Mouse (Mus musculus) neural tube, embryonic 10.5 days (tissue): ENCODE measurements around the gene Sema6d.
A peak's percentile ranks its signal among the peaks of the same experiment; 100 is the strongest.

Source experiments
- DNase-seq: peaks from one replicate; pipeline ENCODE4 v3.0.0-alpha.2; 2017; ENCODE audit warnings: low spot score; ENCODE audit errors: extremely low spot score

The Sema6d gene

GRCm38 (mm10) chr2:124554751-124555415, 465.1 kb downstream of the Sema6d start:
- DNase-seq, result no peak

GRCm38 (mm10) chr2:124556861-124557499, 467.2 kb downstream of the Sema6d start:
- DNase-seq, result no peak

- no peak for DNase-seq
Observed at GRCm38 (mm10) chr2:124558021-124558420, 468.3 kb downstream of the Sema6d start.

GRCm38 (mm10) chr2:124561668-124562067, 471.9 kb downstream of the Sema6d start:
- no peak for DNase-seq

- DNase-seq, result no peak
Observed at GRCm38 (mm10) chr2:124562091-124562490, 472.3 kb downstream of the Sema6d start.

GRCm38 (mm10) chr2:124563759-124564158, 474.0 kb downstream of the Sema6d start:
- DNase-seq, result no peak

- DNase-seq, result no peak
Observed at GRCm38 (mm10) chr2:124573734-124574133, 484.0 kb downstream of the Sema6d start.

GRCm38 (mm10) chr2:124576053-124576452, 486.3 kb downstream of the Sema6d start:
- no peak for DNase-seq

- no peak for DNase-seq
Observed at GRCm38 (mm10) chr2:124583561-124583960, 493.8 kb downstream of the Sema6d start.

GRCm38 (mm10) chr2:124592750-124593149, 503.0 kb downstream of the Sema6d start:
- DNase-seq, result no peak

- DNase-seq, result no peak
Observed at GRCm38 (mm10) chr2:124599014-124599413, 509.2 kb downstream of the Sema6d start.

- no peak for DNase-seq
Observed at GRCm38 (mm10) chr2:124601702-124602378, 512.1 kb downstream of the Sema6d start.

GRCm38 (mm10) chr2:124602379-124602913, 512.7 kb downstream of the Sema6d start:
- DNase-seq, result no peak

- no peak for DNase-seq
Observed at GRCm38 (mm10) chr2:124605341-124605740, 515.6 kb downstream of the Sema6d start.

GRCm38 (mm10) chr2:124607986-124608385, 518.2 kb downstream of the Sema6d start:
- no peak for DNase-seq

- DNase-seq, result no peak
Observed at GRCm38 (mm10) chr2:124608546-124608945, 518.8 kb downstream of the Sema6d start.

- no peak for DNase-seq
Observed at GRCm38 (mm10) chr2:124609014-124609413, 519.2 kb downstream of the Sema6d start.

GRCm38 (mm10) chr2:124609711-124610585, 520.2 kb downstream of the Sema6d start:
- peak; percentile 88 for DNase-seq

GRCm38 (mm10) chr2:124610586-124611105, 520.9 kb downstream of the Sema6d start:
- DNase-seq, result peak; percentile 84

GRCm38 (mm10) chr2:124611226-124611625, 521.5 kb downstream of the Sema6d start:
- peak; percentile 17 for DNase-seq

- DNase-seq, result peak; percentile 37
Observed at GRCm38 (mm10) chr2:124612276-124612675, 522.5 kb downstream of the Sema6d start.
